8 mouse cellular contexts compared by ENCODE assay signal in the genomic region with DNA sequence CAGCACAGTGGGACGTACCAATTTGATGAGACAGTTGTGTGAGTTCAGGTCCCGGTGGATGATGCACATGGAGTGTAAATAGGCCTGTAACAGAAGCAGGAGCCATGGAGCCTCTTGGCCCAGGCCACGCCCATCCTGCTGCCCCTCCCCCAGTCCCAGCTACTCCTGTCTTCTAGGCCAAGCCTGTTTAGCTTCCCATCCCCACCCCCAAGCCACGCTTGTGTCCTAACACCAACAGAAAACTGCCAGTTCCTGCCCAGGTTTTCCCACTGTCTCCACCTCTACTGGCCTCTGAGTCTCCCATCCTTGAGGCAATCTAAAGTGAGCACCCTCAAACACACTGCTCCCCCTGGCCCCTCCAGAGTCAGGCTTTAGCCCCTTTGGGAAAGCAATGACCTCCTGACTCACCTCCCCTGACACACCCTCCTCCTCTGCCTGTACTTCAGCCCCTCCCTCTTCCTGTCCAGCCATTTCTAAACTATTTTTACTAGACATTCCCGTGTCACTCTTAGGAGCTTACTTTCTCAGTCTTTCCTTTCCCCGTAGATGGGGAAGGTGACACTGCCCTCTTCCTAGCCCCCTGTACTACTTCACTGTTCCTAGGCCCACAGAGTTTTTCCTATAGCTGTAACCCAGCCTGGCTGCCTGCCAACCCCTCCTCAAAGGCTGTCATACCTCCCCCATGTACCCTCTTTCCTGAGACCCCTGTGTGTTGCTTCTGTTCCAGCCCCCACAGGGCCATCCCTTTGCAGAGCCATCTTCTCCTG. TPM values are rescaled to one million over a fixed set of nuclear protein-coding genes. Genes with fewer than 3 reads are reported as not detected.
DNase-seq lines count a peak whose midpoint lies in the region; ATAC-seq lines count a peak whose summit lies in the region.

No protein-coding gene starts in this region.

- no peak for ATAC-seq in erythroblast, adult 5-6 weeks (replicated peaks; ENCODE audit: low FRiP score, poor library complexity, severe bottlenecking)

- peak; percentile 61 for DNase-seq in adrenal gland, postnatal 14 days
- no peak for DNase-seq in adrenal gland, adult (ENCODE audit: inconsistent age in 2 of 2, low spot score in 1 of 2)
- peak; percentile 21 for DNase-seq in right cerebral cortex, postnatal 14 days
- DNase-seq in right cerebral cortex, adult 2 months (ENCODE audit: low spot score in 2 of 2): no peak
- peak; percentile 43 for DNase-seq in induced T-regulatory cell, adult 2 months (ENCODE audit: low read depth)
- peak; percentile 75 for DNase-seq in lung, postnatal 36 days
- DNase-seq in layer of hippocampus, postnatal 36 days: no peak

RNA-seq across cellular contexts. Expression of a gene that starts 18.6 kb away (rescaled TPM):
- 11.1 and 24.2 TPM in 2 replicates for total RNA-seq in adrenal gland, postnatal 14 days (2021)
- total RNA-seq in layer of hippocampus, postnatal 36 days (2021): 10 to 100 TPM; 40.5 to 45.6 TPM
- 0.77 and 2.9 TPM in 2 replicates for total RNA-seq in erythroblast, adult 5-6 weeks (2015; ENCODE audit: low replicate concordance)
- 3.5 and 3.8 TPM in 2 replicates for total RNA-seq in erythroblast, adult 5-6 weeks (2017; ENCODE audit: low replicate concordance)

Comparison
In these comparisons a context has a peak if more than half of its experiments do, and no peak if none do; other contexts are left out.
1. DNase-seq: peak in adrenal gland, postnatal 14 days (single experiment), right cerebral cortex, postnatal 14 days (single experiment), induced T-regulatory cell, adult 2 months (single experiment) and lung, postnatal 36 days (single experiment); none in adrenal gland, adult (0 of 2), right cerebral cortex, adult 2 months (0 of 2) and layer of hippocampus, postnatal 36 days (0 of 2).